19 mouse cellular contexts compared by ENCODE assay signal in the genomic region with DNA sequence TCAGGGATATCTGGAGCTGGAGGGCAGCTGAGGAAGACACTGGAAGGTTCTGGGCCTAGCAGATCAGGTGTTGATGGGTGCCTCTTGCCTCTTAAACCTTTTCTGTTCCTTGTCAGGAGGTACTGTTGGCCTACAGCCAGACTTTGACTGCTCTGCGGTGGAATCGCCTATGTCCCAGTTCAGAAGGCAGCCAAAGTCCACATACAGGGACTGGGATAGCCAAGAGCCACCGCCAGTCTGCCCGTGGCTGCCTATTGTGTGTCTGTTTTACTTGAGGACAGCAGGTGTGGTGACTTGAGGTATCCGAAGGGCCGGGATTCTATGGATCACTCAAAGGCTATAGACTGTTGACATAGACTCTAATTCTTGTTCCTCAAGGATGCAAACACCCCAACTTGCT. TPM values are rescaled to one million over a fixed set of nuclear protein-coding genes. Genes with fewer than 3 reads are reported as not detected.
A peak's percentile ranks its signal among the peaks of the same experiment; 100 is the strongest.
DNase-seq lines count a peak whose midpoint lies in the region; ATAC-seq lines count a peak whose summit lies in the region.
"Had no signal": no experiment of that assay in that cellular context is flagged by ENCODE, and none has a peak within 500 bp of the region (broad histone marks: within the 10 kb centered on the region; RNA-seq: fewer than 3 reads in every experiment).

No protein-coding gene starts in this region.

- 0 out of 2 replicates have a peak, but pooled peaks cover 5% of the 10 kb centered on the region for H3K9me3 ChIP-seq in kidney, embryonic 14.5 days (ENCODE audit: control insufficient read depth, low read length)
- H3K9me3 ChIP-seq: heart, embryonic 10.5 days; hindbrain, embryonic 15.5 days; midbrain, embryonic 15.5 days had no signal

- no peak overlapping the region for H3K9ac ChIP-seq in kidney, embryonic 14.5 days (ENCODE audit: low read depth, low read length)
- H3K9ac ChIP-seq: forebrain, postnatal 0 days; hindbrain, embryonic 15.5 days; midbrain, embryonic 15.5 days had no signal

- no peaks in the 10 kb centered on the region for H3K27me3 ChIP-seq in kidney, embryonic 14.5 days (ENCODE audit: control insufficient read depth, insufficient read depth, low read length)
- H3K27me3 ChIP-seq: hindbrain, embryonic 15.5 days; midbrain, embryonic 15.5 days had no signal

- no peaks in the 10 kb centered on the region for H3K4me1 ChIP-seq in kidney, embryonic 14.5 days (ENCODE audit: control insufficient read depth, insufficient read depth, low read length)
- H3K4me1 ChIP-seq: heart, embryonic 10.5 days; hindbrain, embryonic 15.5 days; midbrain, embryonic 15.5 days had no signal

- no peak for ATAC-seq in kidney, embryonic 14.5 days (ENCODE audit: low FRiP score, low TSS enrichment)
- ATAC-seq in megakaryocyte progenitor cell, adult 5-6 weeks (replicated peaks; ENCODE audit: poor library complexity) = no peak
- ATAC-seq: forebrain, postnatal 0 days; midbrain, embryonic 15.5 days had no signal

- H3K27ac ChIP-seq in kidney, embryonic 14.5 days (ENCODE audit: low read depth, low read length) = no peak overlapping the region
- H3K27ac ChIP-seq: heart, embryonic 10.5 days; hindbrain, embryonic 15.5 days; midbrain, embryonic 15.5 days had no signal

- no peaks in the 10 kb centered on the region for H3K36me3 ChIP-seq in kidney, embryonic 14.5 days (ENCODE audit: control insufficient read depth, insufficient read depth, low read length)
- H3K36me3 ChIP-seq: heart, embryonic 10.5 days; hindbrain, embryonic 15.5 days; midbrain, embryonic 15.5 days had no signal

- peak; percentile 62 for DNase-seq in kidney, adult 18-20 months
- DNase-seq in urinary bladder, postnatal 36 days (ENCODE audit: low spot score in 2 of 2) = peak; percentile 48 to 73
- no peak for DNase-seq in urinary bladder, postnatal 4 days (ENCODE audit: low spot score in 2 of 2)
- DNase-seq in kidney, postnatal 25 days = peak; percentile 86 to 92
- no peak for DNase-seq in B cell, adult 2 months
- DNase-seq: cerebellum, postnatal 14 days; forebrain, postnatal 0 days; gastrocnemius, postnatal 14 days; thymus, postnatal 36 days had no signal

- no peak overlapping the region for H3K4me2 ChIP-seq in kidney, embryonic 14.5 days (replicated peaks; ENCODE audit: low read depth, low read length)
- H3K4me2 ChIP-seq: hindbrain, embryonic 15.5 days; midbrain, embryonic 15.5 days had no signal

- no peak overlapping the region for H3K4me3 ChIP-seq in kidney, embryonic 14.5 days (ENCODE audit: low read length)
- H3K4me3 ChIP-seq: heart, embryonic 10.5 days; hindbrain, embryonic 15.5 days; midbrain, embryonic 15.5 days had no signal

- 90% methylated on average over 6 of the region's 6 CpGs for WGBS in kidney, embryonic 14.5 days

RNA-seq across cellular contexts. Expression of a gene that starts 6.6 kb away (rescaled TPM):
- not detected in 2 replicates for polyA plus RNA-seq in kidney, embryonic 14.5 days (2014; fragmentation: Nextera tagmentation; extraction: Ambion mirVana)
- total RNA-seq in megakaryocyte progenitor cell, adult 5-6 weeks (2015) = not detected in 2 replicates
- total RNA-seq in megakaryocyte progenitor cell, adult 5-6 weeks (2017) = not detected in 2 replicates
- total RNA-seq: adrenal gland, postnatal 36 days; ES-E14; forebrain, postnatal 0 days; gastrocnemius, postnatal 14 days; heart, postnatal 25 days; left cerebral cortex, postnatal 10 days had no signal
- polyA plus RNA-seq: forebrain, postnatal 0 days; heart, embryonic 10.5 days; hindbrain, embryonic 15.5 days; midbrain, embryonic 15.5 days; testis, adult 2 months had no signal

RNA-seq across cellular contexts. Expression of a gene that starts 8.7 kb away (rescaled TPM):
- polyA plus RNA-seq in kidney, embryonic 14.5 days (2014; fragmentation: Nextera tagmentation; extraction: Ambion mirVana) = 8.1 and 13.5 TPM in 2 replicates
- total RNA-seq in megakaryocyte progenitor cell, adult 5-6 weeks (2015) = 0.30 and 0.76 TPM in 2 replicates
- total RNA-seq in megakaryocyte progenitor cell, adult 5-6 weeks (2017) = not detected in 2 replicates

RNA-seq across cellular contexts. Expression of a gene that starts 43.4 kb away (rescaled TPM):
- polyA plus RNA-seq in kidney, embryonic 14.5 days (2014; fragmentation: Nextera tagmentation; extraction: Ambion mirVana) = 0.44 and 0.93 TPM in 2 replicates
- total RNA-seq in megakaryocyte progenitor cell, adult 5-6 weeks (2015) = not detected in 2 replicates
- total RNA-seq in megakaryocyte progenitor cell, adult 5-6 weeks (2017) = not detected in 2 replicates
- total RNA-seq: adrenal gland, postnatal 36 days; forebrain, postnatal 0 days; gastrocnemius, postnatal 14 days; heart, postnatal 25 days; left cerebral cortex, postnatal 10 days had no signal
- polyA plus RNA-seq: forebrain, postnatal 0 days; heart, embryonic 10.5 days; hindbrain, embryonic 15.5 days; midbrain, embryonic 15.5 days had no signal

Comparison
In these comparisons a context has a peak if more than half of its experiments do, and no peak if none do; other contexts are left out.
1. DNase-seq: peak in kidney, adult 18-20 months (single experiment), urinary bladder, postnatal 36 days (2 of 2) and kidney, postnatal 25 days (2 of 2); none in urinary bladder, postnatal 4 days (0 of 2) and B cell, adult 2 months (0 of 2).